Mouse (Mus musculus): ENCODE results near the gene Stap2.

The Stap2 gene

GRCm38 (mm10) chr17:56005415-56006061 lies at the start of gene Stap2, which contains the start of gene Mpnd:
TSS of gene Stap2 (minus strand) at chr17:56005584.
TSS of gene Mpnd (plus strand) at chr17:56005711.
- no peak for DNase-seq

- no peak for DNase-seq
Measured at GRCm38 (mm10) chr17:56054938-56055337, 49.6 kb upstream of the Stap2 start.

- no peak for DNase-seq
Measured at GRCm38 (mm10) chr17:56051369-56051768, 46.0 kb upstream of the Stap2 start.

- DNase-seq = no peak
Measured at GRCm38 (mm10) chr17:56040857-56041163, 35.4 kb upstream of the Stap2 start.

GRCm38 (mm10) chr17:56040030-56040856 lies 34.9 kb upstream of the Stap2 start, which contains the start of gene Chaf1a:
TSS of gene Chaf1a (plus strand) at chr17:56040439.
- peak; percentile 97 for DNase-seq

- DNase-seq = no peak
Measured at GRCm38 (mm10) chr17:56039345-56039744, 34.0 kb upstream of the Stap2 start.

- DNase-seq = no peak
Measured at GRCm38 (mm10) chr17:56038583-56039261, 33.3 kb upstream of the Stap2 start.

- DNase-seq = no peak
Measured at GRCm38 (mm10) chr17:56036901-56037287, 31.5 kb upstream of the Stap2 start.

GRCm38 (mm10) chr17:56036176-56036900 lies 31.0 kb upstream of the Stap2 start, which contains the start of gene Sh3gl1:
TSS of gene Sh3gl1 (minus strand) at chr17:56036635.
- DNase-seq = peak; percentile 100

GRCm38 (mm10) chr17:56035216-56035615 lies 29.8 kb upstream of the Stap2 start:
- DNase-seq = no peak

- no peak for DNase-seq
Measured at GRCm38 (mm10) chr17:56034726-56035100, 29.3 kb upstream of the Stap2 start.

- no peak for DNase-seq
Measured at GRCm38 (mm10) chr17:56034040-56034725, 28.8 kb upstream of the Stap2 start.

- peak; percentile 71 for DNase-seq
Measured at GRCm38 (mm10) chr17:56032831-56033230, 27.4 kb upstream of the Stap2 start.

GRCm38 (mm10) chr17:56032127-56032733 lies 26.8 kb upstream of the Stap2 start:
- DNase-seq = no peak

GRCm38 (mm10) chr17:56031431-56031830 lies 26.0 kb upstream of the Stap2 start:
- DNase-seq = no peak

GRCm38 (mm10) chr17:56030919-56031318 lies 25.5 kb upstream of the Stap2 start:
- peak; percentile 56 for DNase-seq

- no peak for DNase-seq
Measured at GRCm38 (mm10) chr17:56030238-56030870, 25.0 kb upstream of the Stap2 start.

GRCm38 (mm10) chr17:56027801-56028441 lies 22.5 kb upstream of the Stap2 start:
- no peak for DNase-seq

- DNase-seq = no peak
Measured at GRCm38 (mm10) chr17:56026881-56027280, 21.5 kb upstream of the Stap2 start.

GRCm38 (mm10) chr17:56026303-56026702 lies 20.9 kb upstream of the Stap2 start:
- DNase-seq = no peak

GRCm38 (mm10) chr17:56024931-56025330 lies 19.5 kb upstream of the Stap2 start:
- DNase-seq = no peak

Measured in thymus, postnatal 14 days (tissue).